Mouse (Mus musculus): ENCODE measurements around the gene Abcb6.

DNA sequence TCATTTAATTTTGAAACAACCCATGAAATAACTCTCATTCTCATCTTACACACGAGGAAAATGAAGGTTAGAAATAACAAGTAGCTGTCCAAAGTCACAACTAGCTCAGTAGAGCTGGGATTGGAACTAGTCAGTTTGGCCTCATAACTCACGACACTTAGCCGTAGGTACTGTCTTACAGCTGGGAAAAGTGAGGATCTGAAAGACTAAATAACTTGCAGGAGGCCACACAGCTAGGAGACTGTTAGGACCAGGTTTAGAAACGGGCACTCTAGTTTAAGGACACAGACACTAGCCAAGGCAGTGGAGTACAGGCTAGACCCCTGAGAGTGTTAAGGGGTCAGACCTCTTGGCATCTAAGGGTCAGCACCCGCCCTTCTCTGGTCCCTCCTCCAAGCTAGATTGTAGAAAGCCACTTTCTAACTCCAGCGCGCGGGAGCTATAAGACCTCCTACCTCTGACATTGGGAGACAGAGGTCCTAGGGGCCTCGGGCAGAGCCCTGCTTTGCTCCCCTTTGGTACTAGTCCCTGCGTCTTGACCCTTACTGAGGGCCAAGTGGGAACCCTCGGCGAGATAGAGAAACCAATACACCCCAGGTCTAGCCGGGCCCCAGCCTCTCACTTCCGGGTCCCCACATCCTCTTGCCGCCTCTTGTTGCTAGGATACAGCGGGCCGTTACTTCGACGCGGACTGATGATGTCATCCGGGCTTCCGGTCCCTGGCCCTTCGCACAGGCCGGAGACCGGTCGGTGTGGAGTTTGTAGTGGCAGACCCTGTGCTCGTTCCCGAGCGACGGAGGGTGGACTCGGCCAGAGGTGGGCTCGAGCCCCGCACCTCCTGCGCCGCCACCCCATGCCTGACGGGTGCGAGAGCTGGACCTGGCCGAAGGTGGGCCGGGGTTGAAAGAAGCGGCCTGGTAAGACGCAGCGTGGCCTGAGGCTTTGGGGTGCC, 30.2 kb upstream of the Abcb6 start, which contains the start of the genes Glb1l and Stk16:
- TF ChIP-seq POLR2A (IDR thresholded peaks at IDR 0.05; ENCODE audit: insufficient read depth, low read length) = peak; percentile 54
- TF ChIP-seq EP300 (IDR thresholded peaks at IDR 0.05; ENCODE audit: insufficient read depth, low read depth, low read length) = no peak
- no peak for TF ChIP-seq CTCF (IDR thresholded peaks at IDR 0.05; ENCODE audit: low read depth, low read length)
